Mouse (Mus musculus): Measurements from ENCODE around the gene Gigyf1.

Gigyf1 gene

GRCm38 (mm10) chr5:137518436-137518835 lies at the start of gene Gigyf1:
Gene Gigyf1, plus strand, starts transcription at chr5:137518548.
- no peak for DNase-seq (ENCODE audit: low spot score in 2 of 2)

GRCm38 (mm10) chr5:137472252-137472904 lies 46.0 kb upstream of the Gigyf1 start:
- DNase-seq (ENCODE audit: low spot score in 2 of 2): no peak

GRCm38 (mm10) chr5:137474351-137474750 lies 44.0 kb upstream of the Gigyf1 start:
- no peak for DNase-seq (ENCODE audit: low spot score in 2 of 2)

GRCm38 (mm10) chr5:137476964-137477363 lies 41.4 kb upstream of the Gigyf1 start, which contains the start of gene Zan:
Gene Zan, minus strand, starts transcription at chr5:137477064.
- no peak for DNase-seq (ENCODE audit: low spot score in 2 of 2)

- peak; percentile 62 to 80 for DNase-seq (ENCODE audit: low spot score in 2 of 2)
Observed at GRCm38 (mm10) chr5:137481138-137481537, 37.2 kb upstream of the Gigyf1 start.

- DNase-seq (ENCODE audit: low spot score in 2 of 2): no peak
Observed at GRCm38 (mm10) chr5:137481897-137482296, 36.5 kb upstream of the Gigyf1 start.

GRCm38 (mm10) chr5:137485071-137485850 lies 33.1 kb upstream of the Gigyf1 start:
- no peak for DNase-seq (ENCODE audit: low spot score in 2 of 2)

GRCm38 (mm10) chr5:137485851-137486155 lies 32.5 kb upstream of the Gigyf1 start:
- DNase-seq (ENCODE audit: low spot score in 2 of 2): no peak

- DNase-seq (ENCODE audit: low spot score in 2 of 2): no peak
Observed at GRCm38 (mm10) chr5:137487616-137488015, 30.7 kb upstream of the Gigyf1 start.

GRCm38 (mm10) chr5:137491559-137491958 lies 26.8 kb upstream of the Gigyf1 start:
- no peak for DNase-seq (ENCODE audit: low spot score in 2 of 2)

GRCm38 (mm10) chr5:137493831-137494230 lies 24.5 kb upstream of the Gigyf1 start:
- no peak for DNase-seq (ENCODE audit: low spot score in 2 of 2)

- DNase-seq (ENCODE audit: low spot score in 2 of 2): no peak
Observed at GRCm38 (mm10) chr5:137500186-137500585, 18.2 kb upstream of the Gigyf1 start.

GRCm38 (mm10) chr5:137501709-137502666 lies 16.4 kb upstream of the Gigyf1 start, which contains the start of gene Pop7:
Gene Pop7, minus strand, starts transcription at chr5:137502518.
- DNase-seq (ENCODE audit: low spot score in 2 of 2): peak; percentile 99 to 100

- peak; percentile 51 to 69 for DNase-seq (ENCODE audit: low spot score in 2 of 2)
Observed at GRCm38 (mm10) chr5:137502667-137503110, 15.7 kb upstream of the Gigyf1 start.

GRCm38 (mm10) chr5:137504041-137504440 lies 14.3 kb upstream of the Gigyf1 start:
- no peak for DNase-seq (ENCODE audit: low spot score in 2 of 2)

- peak; percentile 56 to 65 for DNase-seq (ENCODE audit: low spot score in 2 of 2)
Observed at GRCm38 (mm10) chr5:137510014-137510501, 8.3 kb upstream of the Gigyf1 start.

GRCm38 (mm10) chr5:137510573-137511390 lies 7.6 kb upstream of the Gigyf1 start:
- DNase-seq (ENCODE audit: low spot score in 2 of 2): no peak

GRCm38 (mm10) chr5:137511706-137512105 lies 6.6 kb upstream of the Gigyf1 start:
- no peak for DNase-seq (ENCODE audit: low spot score in 2 of 2)

- DNase-seq (ENCODE audit: low spot score in 2 of 2): no peak
Observed at GRCm38 (mm10) chr5:137512847-137513794, 5.2 kb upstream of the Gigyf1 start.

Measured in frontal cortex, postnatal 25 days (tissue).